Mouse (Mus musculus) cortical plate, adult 2 months (tissue): Measurements from ENCODE around the gene Ddc. TPM values are rescaled to one million over a fixed set of nuclear protein-coding genes. Genes with fewer than 3 reads are reported as not detected.

Experiments used
- H3K27ac ChIP-seq: fragments of 200-500 bp; 2 replicates; pipeline ENCODE4 v1.5.1; 2012; ENCODE audit warnings: low read length, control low read depth, inconsistent platforms; ENCODE audit not compliant: insufficient read depth
- H3K4me1 ChIP-seq: fragments of 200-500 bp; 2 replicates; pipeline ENCODE4 v1.6.1; 2011; ENCODE audit warnings: low read length; ENCODE audit not compliant: control insufficient read depth, insufficient read depth
- H3K4me3 ChIP-seq: fragments of 200-500 bp; 2 replicates; pipeline ENCODE4 v1.5.1; 2011; ENCODE audit warnings: mild to moderate bottlenecking, low read length, control low read depth; ENCODE audit not compliant: insufficient read depth
- CTCF ChIP-seq: fragments of 200-500 bp; IDR thresholded peaks from 2 replicates; pipeline ENCODE4 v1.5.1; 2011; ENCODE audit warnings: mild to moderate bottlenecking, control low read depth, low read length; ENCODE audit not compliant: insufficient read depth; ENCODE audit errors: extremely low read depth
- POLR2A ChIP-seq: fragments of 200-500 bp; IDR thresholded peaks from 2 replicates; pipeline ENCODE4 v1.6.1; 2011; ENCODE audit warnings: mild to moderate bottlenecking, low read length, control low read depth; ENCODE audit not compliant: insufficient read depth; ENCODE audit errors: extremely low read depth
- polyA plus RNA-seq: library from polyadenylated mRNA; depleted of rRNA; stranded (reverse); fragments of >200 nt; gene quantifications from 2 replicates; pipeline ENCODE4 v1.2.3, GENCODE M21; 2012

The Ddc gene
- polyA plus RNA-seq, 1 experiment = 7.4 TPM

DNA sequence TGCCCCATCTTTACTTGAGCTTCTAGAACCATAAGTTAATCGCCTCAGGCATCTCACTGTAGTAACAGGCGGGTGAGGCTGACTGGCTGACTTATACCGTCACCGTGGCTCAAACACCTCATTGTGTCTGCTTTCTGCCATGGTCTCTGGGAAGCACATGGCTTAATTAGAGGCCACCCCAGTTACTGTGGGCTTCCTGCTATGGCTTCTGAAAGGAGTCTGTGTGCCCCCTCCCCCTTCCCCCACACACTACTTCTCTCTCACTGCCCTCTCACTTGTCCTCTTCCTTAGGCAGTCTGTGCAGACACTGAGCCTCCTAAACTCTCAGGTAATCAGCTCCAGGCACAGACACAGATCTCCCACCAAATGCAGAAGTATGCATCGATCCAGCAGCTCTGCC is 69.7 kb downstream of the Ddc start:
- no peak for TF ChIP-seq CTCF
- no peak for TF ChIP-seq POLR2A
- Histone ChIP-seq H3K4me1 (no peaks in the 10 kb centered on the region; the same call in 1 of the 2 replicates), H3K4me3 (no peak overlapping the region), H3K27ac (no peak overlapping the region)

GRCm38 (mm10) chr11:11826475-11826874 is 71.5 kb downstream of the Ddc start:
- Histone ChIP-seq H3K4me3 (no peak overlapping the region), H3K4me1 (no peaks in the 10 kb centered on the region; the same call in 1 of the 2 replicates), H3K27ac (no peak overlapping the region)
- TF ChIP-seq POLR2A (no peak), CTCF (no peak)

- no peak overlapping the region for H3K4me3 ChIP-seq
- TF ChIP-seq CTCF (no peak), POLR2A (no peak)
- H3K4me1 ChIP-seq = no peaks in the 10 kb centered on the region; the same call in 1 of the 2 replicates
- H3K27ac ChIP-seq = no peak overlapping the region
Measured at GRCm38 (mm10) chr11:11825670-11826069, 72.3 kb downstream of the Ddc start.

DNA sequence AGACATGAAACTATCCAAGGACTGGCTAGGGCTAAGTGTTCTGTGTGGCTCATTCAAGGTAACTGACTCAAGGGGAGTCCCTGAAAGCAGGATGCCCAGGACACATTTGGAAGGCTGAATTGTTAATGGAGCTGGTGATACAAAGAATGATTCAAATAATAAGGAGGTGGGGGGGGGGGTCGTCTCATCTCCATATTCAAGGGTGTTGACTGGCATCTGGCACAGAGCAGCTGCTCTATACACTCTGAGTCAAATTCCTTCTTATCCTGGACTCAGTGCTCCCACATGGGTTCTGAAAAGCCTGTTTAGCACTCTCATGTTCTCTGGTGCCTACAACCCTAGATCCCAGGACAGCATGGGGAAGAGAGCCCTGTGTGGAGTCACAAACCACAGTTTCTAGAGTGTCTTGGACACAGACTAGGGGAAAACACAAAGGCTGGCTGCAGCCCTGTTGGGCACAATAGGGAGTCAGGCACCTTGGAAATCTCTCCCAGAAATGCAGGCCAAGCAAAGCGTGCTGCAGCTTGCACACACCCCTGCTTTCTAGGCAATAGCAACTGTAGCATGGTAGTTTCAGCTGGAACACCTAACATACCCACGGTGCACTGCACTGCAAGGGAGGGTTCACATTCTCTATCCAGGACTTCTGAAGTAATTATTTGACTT is 72.8 kb downstream of the Ddc start:
- H3K4me3 ChIP-seq = no peak overlapping the region
- H3K27ac ChIP-seq = no peak overlapping the region
- no peaks in the 10 kb centered on the region; the same call in 1 of the 2 replicates for H3K4me1 ChIP-seq
- TF ChIP-seq POLR2A = no peak
- no peak for TF ChIP-seq CTCF

GRCm38 (mm10) chr11:11823980-11824911 is 73.7 kb downstream of the Ddc start:
- Histone ChIP-seq H3K4me3 (no peak overlapping the region), H3K27ac (no peak overlapping the region), H3K4me1 (no peaks in the 10 kb centered on the region; the same call in 1 of the 2 replicates)
- TF ChIP-seq POLR2A = no peak
- no peak for TF ChIP-seq CTCF

GRCm38 (mm10) chr11:11822181-11823095 is 75.5 kb downstream of the Ddc start:
- Histone ChIP-seq H3K4me3 (no peak overlapping the region), H3K4me1 (no peaks in the 10 kb centered on the region; the same call in 1 of the 2 replicates), H3K27ac (no peak overlapping the region)
- TF ChIP-seq CTCF = no peak
- no peak for TF ChIP-seq POLR2A

- TF ChIP-seq CTCF = no peak
- no peak for TF ChIP-seq POLR2A
- Histone ChIP-seq H3K27ac (no peak overlapping the region), H3K4me3 (no peak overlapping the region), H3K4me1 (no peaks in the 10 kb centered on the region; the same call in 1 of the 2 replicates)
Measured at GRCm38 (mm10) chr11:11821387-11821975, 76.5 kb downstream of the Ddc start.

DNA sequence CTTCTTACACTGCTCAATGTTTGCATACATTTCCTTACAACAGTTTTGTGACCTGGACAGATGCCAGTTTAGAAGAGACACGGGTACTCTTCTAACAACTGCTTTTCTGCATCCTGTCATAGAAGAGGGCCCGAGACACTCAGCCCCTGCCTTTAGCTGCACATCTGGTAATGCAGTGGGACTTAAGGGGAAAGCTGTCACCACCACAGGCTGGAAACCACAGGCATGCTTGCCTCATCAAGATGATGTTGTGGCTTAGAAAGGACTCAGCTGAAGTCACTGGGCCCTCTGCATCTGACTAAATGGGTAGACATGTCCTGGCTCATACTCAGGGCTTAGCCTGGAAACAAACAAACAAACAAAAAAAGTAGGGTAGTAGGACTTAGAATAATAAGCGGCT is 77.2 kb downstream of the Ddc start:
- no peak for TF ChIP-seq CTCF
- no peak for TF ChIP-seq POLR2A
- Histone ChIP-seq H3K27ac (no peak overlapping the region), H3K4me3 (no peak overlapping the region), H3K4me1 (no peaks in the 10 kb centered on the region; the same call in 1 of the 2 replicates)
